Mouse (Mus musculus) intestine, embryonic 15.5 days (tissue): ENCODE results near the gene Sdc1. TPM values are rescaled to one million over a fixed set of nuclear protein-coding genes. Genes with fewer than 3 reads are reported as not detected.

Source experiments
- ATAC-seq: fragments of 200-750 bp; cut with Nextera tagmentation; 2 replicates; pipeline ENCODE4 v1.8.0; 2017; ENCODE audit warnings: moderate TSS enrichment, moderate library complexity
- H3K27ac ChIP-seq: fragments of 300-500 bp; sonication (generic); 2 replicates; pipeline ENCODE4 v1.5.1; 2015; ENCODE audit warnings: mild to moderate bottlenecking, inconsistent platforms
- H3K27me3 ChIP-seq: fragments of 300-500 bp; sonication (generic); replicated peaks from 2 replicates; pipeline ENCODE4 v1.6.1; 2015; ENCODE audit warnings: inconsistent platforms
- H3K36me3 ChIP-seq: fragments of 300-500 bp; sonication (generic); 2 replicates; pipeline ENCODE4 v1.6.1; 2015; ENCODE audit warnings: inconsistent platforms
- H3K4me1 ChIP-seq: fragments of 300-500 bp; sonication (generic); replicated peaks from 2 replicates; pipeline ENCODE4 v1.6.1; 2015; ENCODE audit warnings: inconsistent platforms
- H3K4me2 ChIP-seq: fragments of 300-500 bp; sonication (generic); replicated peaks from 2 replicates; pipeline ENCODE4 v1.6.1; 2015; ENCODE audit warnings: mild to moderate bottlenecking, inconsistent platforms
- H3K4me3 ChIP-seq: fragments of 300-500 bp; sonication (generic); replicated peaks from 2 replicates; pipeline ENCODE4 v1.5.1; 2015; ENCODE audit warnings: inconsistent platforms
- H3K9ac ChIP-seq: fragments of 300-500 bp; sonication (generic); 2 replicates; pipeline ENCODE4 v1.6.1; 2015; ENCODE audit warnings: inconsistent platforms
- H3K9me3 ChIP-seq: fragments of 300-500 bp; sonication (generic); 2 replicates; pipeline ENCODE4 v1.6.1; 2016; ENCODE audit warnings: inconsistent platforms
- WGBS: fragments of 180-500 bp; shearing (Covaris S2); methylation state at CpG from one replicate; pipeline ENCODE4 v1.1.7; 2015; 5-methylcytosine and 5-hydroxymethylcytosine counted together
- polyA plus RNA-seq: library from polyadenylated mRNA; unstranded; fragments of >200 nt; fragmentation: Nextera tagmentation; extraction: Ambion mirVana; gene quantifications from 2 replicates; pipeline ENCODE4 v1.2.1, GENCODE M21; 2015

The Sdc1 gene
- polyA plus RNA-seq, 1 experiment from 2014 or later: 106 TPM

DNA sequence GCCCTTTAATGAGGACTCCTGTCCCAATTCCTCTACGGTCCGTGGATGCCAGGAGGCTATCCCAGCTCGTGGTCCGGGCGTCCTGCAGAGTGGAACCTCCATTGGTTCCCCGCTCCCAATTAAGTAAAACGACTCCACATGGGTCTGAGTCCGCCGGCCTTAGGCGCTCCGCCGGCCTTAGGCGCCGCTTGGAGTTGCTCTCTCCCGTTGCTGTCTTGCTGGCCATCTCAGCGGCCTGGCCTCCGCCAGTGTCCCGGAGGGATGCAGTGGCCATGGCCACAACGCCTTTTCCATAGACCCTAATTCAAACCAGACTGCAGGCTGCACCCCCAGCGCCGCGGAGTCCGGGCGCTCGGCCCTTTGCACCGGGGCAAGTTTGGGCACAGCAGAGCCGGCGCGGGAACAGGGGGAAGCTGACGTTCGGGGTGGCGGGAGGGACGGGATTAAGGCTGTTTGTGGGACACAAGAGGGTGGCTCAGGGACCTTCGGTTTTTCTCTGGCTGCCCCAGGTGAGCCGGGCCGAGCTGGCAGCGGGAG is 789 bp downstream of the Sdc1 start:
- ATAC-seq: peak; percentile 5
- Histone ChIP-seq H3K4me1 (peaks cover 24% of the 10 kb centered on the region), H3K9ac (peak overlapping the region; percentile 85), H3K27ac (peak overlapping the region; percentile 81), H3K36me3 (no peaks in the 10 kb centered on the region), H3K4me3 (peak overlapping the region; percentile 84), H3K4me2 (peak overlapping the region; percentile 85), H3K27me3 (no peaks in the 10 kb centered on the region), H3K9me3 (no peaks in the 10 kb centered on the region)
- under 1% methylated on average over 37 of the region's 37 CpGs for WGBS

DNA sequence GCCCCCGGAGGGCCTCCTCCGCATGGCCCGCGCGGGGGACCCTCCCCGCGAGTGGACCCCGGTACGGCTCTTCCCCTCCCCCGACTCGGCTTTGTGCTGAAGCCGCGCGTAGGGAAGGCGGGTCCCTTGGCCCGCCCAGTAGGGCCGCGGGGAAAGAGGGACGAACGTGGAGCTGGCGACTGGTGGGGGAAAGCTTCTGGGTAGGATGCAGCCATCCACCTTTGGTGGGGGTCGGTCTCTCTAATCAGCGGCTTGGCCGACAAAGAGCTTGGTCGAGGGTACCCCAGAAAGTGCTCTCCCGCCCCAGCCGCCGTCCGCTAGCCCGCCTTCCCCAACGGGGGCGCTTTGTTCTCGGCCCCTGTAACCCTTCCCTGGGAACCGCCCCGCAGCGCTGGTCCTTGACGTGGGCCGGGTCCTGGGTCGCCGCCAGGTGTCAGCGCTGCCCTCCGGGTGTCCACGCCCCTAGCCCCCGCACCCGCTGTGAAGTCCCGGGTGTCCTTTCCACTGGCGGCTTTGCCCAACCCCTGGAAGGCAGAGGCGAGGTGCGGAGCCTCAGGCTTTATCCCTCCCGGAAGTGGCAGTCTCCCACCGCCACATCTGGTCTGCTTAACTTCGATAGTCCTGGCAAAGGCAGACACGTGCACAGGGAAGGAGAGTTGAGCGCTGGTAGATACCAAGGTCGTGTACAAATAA is 1.5 kb downstream of the Sdc1 start:
- Histone ChIP-seq H3K4me2 (peak overlapping the region; percentile 85), H3K4me3 (peak overlapping the region; percentile 84), H3K36me3 (no peaks in the 10 kb centered on the region), H3K4me1 (peaks cover 30% of the 10 kb centered on the region), H3K27ac (peak overlapping the region; percentile 81), H3K9ac (peak overlapping the region; percentile 85), H3K27me3 (no peaks in the 10 kb centered on the region), H3K9me3 (no peaks in the 10 kb centered on the region)
- under 1% methylated on average over 52 of the region's 55 CpGs for WGBS
- peak; percentile 53 for ATAC-seq

DNA sequence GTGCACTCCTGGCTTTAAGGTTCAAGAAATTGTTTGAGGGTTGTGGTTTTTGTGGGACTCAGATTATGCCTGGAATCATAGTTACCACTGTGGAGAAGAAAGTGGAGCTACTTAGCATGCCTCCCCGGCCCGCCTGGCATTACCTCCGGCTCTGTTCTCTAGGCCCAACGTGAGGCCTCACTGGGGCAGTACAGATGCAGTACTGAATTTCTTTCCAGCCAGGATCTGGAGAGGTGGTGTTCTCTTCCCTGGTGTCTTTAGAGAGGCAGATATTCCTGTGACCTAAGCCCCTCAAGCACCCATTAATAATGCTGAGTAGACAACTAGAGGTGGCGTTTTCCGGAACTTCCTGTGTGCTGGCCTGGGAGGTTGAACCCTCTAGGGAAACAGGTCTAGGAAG is 2.2 kb downstream of the Sdc1 start:
- Histone ChIP-seq H3K9ac (peak overlapping the region; percentile 85), H3K9me3 (no peaks in the 10 kb centered on the region), H3K4me1 (peaks cover 36% of the 10 kb centered on the region), H3K27me3 (no peaks in the 10 kb centered on the region), H3K36me3 (no peaks in the 10 kb centered on the region), H3K27ac (peak overlapping the region; percentile 81; the same call in 1 of the 2 replicates), H3K4me3 (peak overlapping the region; percentile 84), H3K4me2 (peak overlapping the region; percentile 85)
- no peak for ATAC-seq
- 30% methylated on average over 6 of the region's 6 CpGs for WGBS

DNA sequence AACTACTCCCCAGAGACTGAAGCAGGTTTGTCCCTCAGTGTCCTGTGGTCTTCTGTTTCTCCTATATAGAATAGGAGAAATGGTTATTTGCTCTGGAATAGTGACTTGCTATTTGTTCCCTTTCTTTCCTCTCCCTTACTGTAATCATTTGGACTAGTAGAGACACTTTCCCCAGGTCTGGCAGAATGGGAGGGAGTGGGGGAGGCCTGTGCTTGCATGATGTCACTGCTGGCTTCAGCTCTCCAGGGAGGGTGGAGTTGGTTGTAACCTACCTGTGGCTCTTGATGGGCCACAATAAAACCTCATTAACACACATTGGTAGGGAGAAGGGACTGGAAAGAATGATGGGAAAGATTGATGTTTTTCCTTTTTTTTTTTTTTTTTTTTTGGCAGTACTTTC is 3.1 kb downstream of the Sdc1 start:
- no peaks in the 10 kb centered on the region for H3K36me3 ChIP-seq
- H3K9ac ChIP-seq: no peak overlapping the region
- peaks cover 39% of the 10 kb centered on the region for H3K4me1 ChIP-seq
- H3K4me3 ChIP-seq: no peak overlapping the region
- no peak for ATAC-seq
- H3K27me3 ChIP-seq: no peaks in the 10 kb centered on the region
- H3K27ac ChIP-seq: no peak overlapping the region
- no peaks in the 10 kb centered on the region for H3K9me3 ChIP-seq
- peak overlapping the region; percentile 85 for H3K4me2 ChIP-seq

DNA sequence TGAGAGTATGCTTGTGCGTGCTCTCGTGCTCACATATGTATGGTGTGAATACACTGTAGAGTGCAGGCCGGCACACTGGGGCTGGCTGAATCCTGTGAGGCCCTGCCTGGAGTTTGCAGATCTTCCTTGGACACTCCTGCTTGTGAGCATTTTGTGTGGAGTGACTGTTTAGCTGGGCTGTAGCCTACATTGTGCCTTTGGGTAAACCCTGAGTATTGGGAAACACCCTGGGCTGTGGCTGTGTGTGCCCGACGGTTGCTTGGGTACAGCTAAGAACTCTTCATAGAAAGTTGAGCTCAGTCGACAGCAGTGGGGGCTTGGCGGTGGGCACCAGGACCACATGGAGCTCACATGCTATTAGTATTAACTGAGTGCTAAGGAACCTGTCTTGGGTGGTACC is 5.1 kb downstream of the Sdc1 start:
- no peak overlapping the region for H3K4me2 ChIP-seq

DNA sequence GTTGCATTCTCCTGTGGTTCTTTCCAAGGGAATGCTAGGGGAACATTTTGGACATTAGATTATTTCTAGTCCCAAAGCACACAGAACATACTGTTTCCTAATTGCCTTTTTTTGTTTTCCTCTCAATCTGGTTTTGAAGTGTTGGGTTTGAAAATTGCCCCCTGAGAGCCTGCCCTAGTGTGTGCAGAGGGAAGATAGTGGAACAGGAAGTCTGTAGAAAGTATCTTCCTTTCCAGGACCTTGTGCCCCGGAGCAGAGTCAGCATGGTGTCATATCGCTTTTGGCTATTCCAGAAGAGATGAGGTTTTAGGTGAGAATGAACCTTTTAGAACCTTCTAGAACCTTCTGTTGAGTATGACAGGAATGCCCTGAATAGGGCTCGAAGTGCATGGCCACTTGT is 5.6 kb downstream of the Sdc1 start:
- Histone ChIP-seq H3K27me3 (no peaks in the 10 kb centered on the region), H3K27ac (no peak overlapping the region), H3K4me1 (peaks cover 63% of the 10 kb centered on the region), H3K9ac (no peak overlapping the region), H3K36me3 (no peaks in the 10 kb centered on the region), H3K4me3 (no peak overlapping the region), H3K4me2 (no peak overlapping the region), H3K9me3 (no peaks in the 10 kb centered on the region)
- 78% methylated on average over 3 of the region's 3 CpGs for WGBS
- no peak for ATAC-seq

More for the DNA sequence above, 5.1 kb downstream of the Sdc1 start:
- no peak for ATAC-seq
- H3K27ac ChIP-seq: no peak overlapping the region
- 86% methylated on average over 7 of the region's 7 CpGs for WGBS
- no peaks in the 10 kb centered on the region for H3K36me3 ChIP-seq
- H3K27me3 ChIP-seq: no peaks in the 10 kb centered on the region
- no peak overlapping the region for H3K9ac ChIP-seq
- H3K4me1 ChIP-seq: peaks cover 57% of the 10 kb centered on the region
- no peak overlapping the region for H3K4me3 ChIP-seq
- H3K9me3 ChIP-seq: no peaks in the 10 kb centered on the region

DNA sequence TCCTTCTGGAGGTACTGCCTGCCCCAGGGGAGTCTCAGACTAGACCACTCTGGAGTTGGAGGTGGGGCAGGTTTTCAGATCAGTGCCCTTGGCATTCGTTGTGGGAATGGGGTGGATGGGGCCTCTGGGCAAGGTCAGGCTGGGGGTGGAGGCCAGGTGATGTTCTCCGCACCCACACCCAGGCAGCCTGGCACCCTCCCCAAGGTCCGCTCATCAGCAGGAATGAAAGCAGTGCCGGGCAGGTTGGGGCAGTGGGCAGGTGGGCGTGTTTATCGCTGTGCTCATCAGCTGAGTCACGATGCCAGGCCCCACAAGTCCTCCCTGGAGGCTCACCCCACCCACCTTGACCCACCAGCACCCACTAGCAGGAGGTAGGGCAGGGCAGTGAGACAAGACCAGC is 7.0 kb downstream of the Sdc1 start:
- peaks cover 66% of the 10 kb centered on the region for H3K4me1 ChIP-seq
- no peak overlapping the region for H3K4me3 ChIP-seq
- no peak overlapping the region for H3K4me2 ChIP-seq
- H3K27ac ChIP-seq: no peak overlapping the region
- no peak overlapping the region for H3K9ac ChIP-seq
- no peaks in the 10 kb centered on the region for H3K36me3 ChIP-seq
- H3K9me3 ChIP-seq: no peaks in the 10 kb centered on the region
- ATAC-seq: no peak
- H3K27me3 ChIP-seq: no peaks in the 10 kb centered on the region
- WGBS: 68% methylated on average over 7 of the region's 7 CpGs

DNA sequence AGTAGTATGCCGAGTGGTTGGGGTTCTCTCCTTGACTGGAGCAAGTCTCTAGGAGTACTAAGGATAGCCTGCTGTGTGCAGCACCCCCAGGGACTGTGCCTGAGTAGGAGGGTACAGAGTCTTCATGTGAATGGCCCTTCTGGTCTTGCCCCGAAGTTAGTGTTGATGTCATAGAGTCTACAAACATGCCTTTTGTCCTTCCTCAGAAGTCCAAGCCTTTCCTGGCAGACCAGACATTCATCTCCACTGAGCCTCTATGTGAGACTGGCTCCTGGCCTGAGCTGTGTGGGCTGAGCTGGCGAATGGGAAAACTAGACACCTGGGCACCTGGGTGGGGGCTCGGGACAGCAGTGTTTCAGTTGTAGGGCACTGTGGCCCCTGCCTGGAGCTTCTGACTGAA is 8.7 kb downstream of the Sdc1 start:
- peak; percentile 29 for ATAC-seq
- Histone ChIP-seq H3K9me3 (no peaks in the 10 kb centered on the region), H3K9ac (no peak overlapping the region), H3K27me3 (no peaks in the 10 kb centered on the region), H3K36me3 (no peaks in the 10 kb centered on the region), H3K27ac (peak overlapping the region; percentile 27; the same call in 1 of the 2 replicates), H3K4me2 (no peak overlapping the region; the same call in 1 of the 2 replicates), H3K4me1 (peaks cover 69% of the 10 kb centered on the region), H3K4me3 (no peak overlapping the region)
- 69% methylated on average over 4 of the region's 4 CpGs for WGBS

DNA sequence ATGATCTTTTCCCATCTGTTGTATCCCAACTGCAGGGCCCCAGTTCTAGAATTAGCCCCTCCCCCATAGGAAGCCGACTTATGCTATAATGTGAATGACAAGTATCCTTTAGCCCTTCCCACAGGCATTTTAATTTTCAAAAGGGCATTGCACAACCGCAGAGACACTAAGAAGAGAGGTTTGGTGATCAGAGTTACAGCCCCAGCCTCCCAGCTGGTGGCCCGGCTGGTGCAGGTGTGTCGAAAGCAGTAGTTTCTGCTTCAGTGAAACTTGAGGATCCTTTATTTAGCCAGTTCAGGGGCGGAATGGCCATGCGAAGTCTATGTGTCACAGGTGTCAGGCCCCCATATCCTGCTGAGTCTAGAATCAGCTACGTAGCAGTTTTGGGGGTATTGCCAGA is 10.0 kb downstream of the Sdc1 start:
- H3K4me1 ChIP-seq: peaks cover 62% of the 10 kb centered on the region
- H3K9ac ChIP-seq: no peak overlapping the region
- no peak overlapping the region for H3K4me3 ChIP-seq
- 79% methylated on average over 7 of the region's 7 CpGs for WGBS
- no peak for ATAC-seq
- no peak overlapping the region for H3K4me2 ChIP-seq
- H3K9me3 ChIP-seq: no peaks in the 10 kb centered on the region
- no peak overlapping the region for H3K27ac ChIP-seq
- no peaks in the 10 kb centered on the region for H3K36me3 ChIP-seq
- H3K27me3 ChIP-seq: no peaks in the 10 kb centered on the region

DNA sequence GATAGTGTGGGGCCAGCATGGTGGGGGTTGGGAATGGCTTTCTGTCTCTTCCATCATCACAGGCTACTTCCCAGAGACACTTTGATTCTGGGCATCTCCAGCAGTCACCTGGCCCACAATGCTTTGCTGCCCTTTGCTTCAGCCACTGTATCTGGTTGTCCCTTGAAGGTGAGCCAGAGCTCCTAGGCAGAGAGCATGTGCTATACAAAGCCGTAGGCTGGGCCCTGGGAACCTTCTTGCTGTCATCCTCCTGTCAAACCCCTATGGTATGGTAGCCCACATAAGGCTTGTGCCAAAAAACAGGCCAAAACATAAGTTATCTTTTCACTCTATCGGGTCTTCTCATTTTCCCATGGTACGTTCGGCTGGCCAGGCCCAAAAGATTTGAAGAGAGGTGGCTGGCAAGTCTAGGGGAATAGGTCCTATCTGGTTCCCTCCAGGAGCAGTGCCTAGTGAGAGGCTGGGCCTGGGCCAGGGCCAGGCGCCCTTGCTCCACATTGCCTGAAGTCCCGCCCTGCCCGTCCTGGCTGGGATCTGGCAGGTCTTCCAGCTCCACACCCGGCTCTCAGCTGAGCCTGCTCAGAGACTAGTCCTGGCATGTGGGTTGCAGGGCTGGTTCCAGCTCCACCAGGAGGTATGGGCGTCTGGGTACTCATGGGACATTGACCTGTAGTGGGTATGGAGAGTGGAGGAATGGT is 10.7 kb downstream of the Sdc1 start:
- no peak overlapping the region for H3K27ac ChIP-seq
- no peaks in the 10 kb centered on the region for H3K9me3 ChIP-seq
- H3K27me3 ChIP-seq: no peaks in the 10 kb centered on the region
- WGBS: 69% methylated on average over 9 of the region's 9 CpGs
- peak; percentile 48 for ATAC-seq
- H3K9ac ChIP-seq: no peak overlapping the region
- peaks cover 68% of the 10 kb centered on the region for H3K4me1 ChIP-seq
- H3K4me2 ChIP-seq: no peak overlapping the region
- H3K36me3 ChIP-seq: no peaks in the 10 kb centered on the region
- no peak overlapping the region for H3K4me3 ChIP-seq

DNA sequence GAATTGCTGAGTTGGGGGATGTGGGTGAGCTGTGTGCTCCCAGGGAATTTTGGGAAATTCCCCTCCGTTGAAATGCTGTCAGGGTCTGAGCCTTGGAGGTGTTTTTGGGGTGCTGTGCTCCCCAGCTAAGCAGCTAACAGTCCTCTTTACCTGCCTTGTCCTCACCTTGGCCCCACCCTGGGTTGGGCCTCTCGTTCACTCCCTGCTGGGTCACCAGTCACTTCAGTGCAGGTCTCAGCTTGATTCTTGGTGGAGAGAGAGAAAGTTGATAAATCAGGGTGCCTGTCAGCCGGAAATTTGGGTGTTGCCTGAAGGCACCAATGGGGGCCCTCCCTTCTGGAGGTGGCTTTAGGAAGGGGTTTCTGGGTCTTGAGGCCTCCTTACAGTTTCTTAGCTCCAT is 11.4 kb downstream of the Sdc1 start:
- H3K4me3 ChIP-seq: no peak overlapping the region
- no peaks in the 10 kb centered on the region for H3K27me3 ChIP-seq
- H3K4me1 ChIP-seq: peaks cover 64% of the 10 kb centered on the region
- ATAC-seq: peak; percentile 46
- H3K9ac ChIP-seq: no peak overlapping the region
- H3K9me3 ChIP-seq: no peaks in the 10 kb centered on the region
- no peak overlapping the region for H3K4me2 ChIP-seq
- no peaks in the 10 kb centered on the region for H3K36me3 ChIP-seq
- 71% methylated on average over 3 of the region's 3 CpGs for WGBS
- H3K27ac ChIP-seq: no peak overlapping the region

DNA sequence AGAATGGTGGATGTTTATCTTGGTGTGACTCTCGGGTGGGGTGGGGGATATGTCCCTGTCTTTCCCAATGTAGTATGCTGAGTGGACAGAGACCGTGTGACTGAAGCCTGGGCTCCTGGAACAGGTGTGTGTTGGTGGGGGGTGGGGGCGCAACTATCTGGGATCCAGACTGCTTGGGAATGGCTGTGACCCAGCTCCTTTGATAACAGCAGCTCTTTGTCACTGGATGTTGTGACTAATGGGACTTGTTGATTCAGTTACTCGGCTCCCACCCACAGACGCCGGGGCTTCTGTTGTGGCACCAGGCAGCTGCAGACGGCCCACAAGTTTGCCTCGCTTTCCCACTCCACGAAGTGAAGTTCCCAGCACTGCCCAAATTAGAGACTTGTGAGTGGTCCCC is 13.1 kb downstream of the Sdc1 start:
- H3K9me3 ChIP-seq: no peaks in the 10 kb centered on the region
- WGBS: 50% methylated on average over 9 of the region's 9 CpGs
- ATAC-seq: no peak
- H3K4me3 ChIP-seq: no peak overlapping the region
- H3K4me1 ChIP-seq: peaks cover 55% of the 10 kb centered on the region
- H3K4me2 ChIP-seq: no peak overlapping the region
- no peak overlapping the region for H3K9ac ChIP-seq
- H3K27ac ChIP-seq: no peak overlapping the region
- no peaks in the 10 kb centered on the region for H3K36me3 ChIP-seq
- no peaks in the 10 kb centered on the region for H3K27me3 ChIP-seq

DNA sequence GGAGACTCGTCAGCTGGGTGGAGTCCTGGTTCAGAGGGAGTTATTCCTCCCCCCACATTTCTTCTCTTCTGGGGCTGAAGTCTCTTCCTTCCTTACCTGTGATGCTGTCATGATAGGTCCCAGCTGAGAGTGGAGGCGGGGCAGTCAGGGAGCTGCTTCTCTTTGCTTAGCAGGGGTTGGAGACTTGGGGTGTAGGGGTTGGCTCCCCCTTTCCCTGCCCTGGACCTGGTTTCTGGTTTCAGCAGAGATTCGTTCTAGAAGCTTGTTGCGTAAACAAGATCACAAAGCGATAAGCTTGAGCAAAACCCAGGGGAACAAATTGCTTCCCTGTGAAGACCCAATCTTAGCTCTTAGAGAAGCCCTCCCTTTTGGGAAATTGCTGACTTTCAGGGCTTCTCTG is 15.4 kb downstream of the Sdc1 start:
- Histone ChIP-seq H3K4me1 (peaks cover 34% of the 10 kb centered on the region), H3K4me2 (no peak overlapping the region), H3K4me3 (no peak overlapping the region), H3K27me3 (no peaks in the 10 kb centered on the region), H3K9me3 (no peaks in the 10 kb centered on the region), H3K27ac (no peak overlapping the region), H3K9ac (no peak overlapping the region), H3K36me3 (peaks cover 17% of the 10 kb centered on the region)
- ATAC-seq: no peak
- WGBS: 56% methylated on average over 5 of the region's 5 CpGs
